Mouse (Mus musculus): ENCODE measurements around the gene Lad1. TPM values are rescaled to one million over a fixed set of nuclear protein-coding genes. Genes with fewer than 3 reads are reported as not detected.

Lad1 gene
- polyA plus RNA-seq, 1 experiment from 2014 or later: 0.84 TPM

DNA sequence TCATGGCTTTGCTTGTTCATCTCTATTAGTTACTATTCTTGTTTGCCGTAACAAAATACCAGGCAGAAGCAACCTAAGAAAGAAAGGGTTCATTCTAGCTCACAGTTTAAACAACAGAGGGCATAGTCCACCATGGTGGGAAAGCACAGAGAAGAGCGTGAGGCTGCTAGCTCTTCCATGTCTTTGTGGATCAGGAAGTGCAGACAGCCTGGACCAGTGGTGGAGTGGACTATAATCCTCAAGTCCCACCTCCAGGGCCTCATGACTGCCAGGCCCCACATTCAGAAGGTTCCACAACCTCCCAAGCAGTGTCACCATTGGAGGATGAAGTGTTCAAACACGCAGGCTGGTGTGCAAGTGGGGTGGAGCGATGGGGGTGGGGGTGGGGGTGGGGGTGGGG, 34.8 kb downstream of the Lad1 start:
- no peak overlapping the region for H3K9ac ChIP-seq
- WGBS: 94% methylated on average over 4 of the region's 4 CpGs
- no peaks in the 10 kb centered on the region for H3K9me3 ChIP-seq
- no peaks in the 10 kb centered on the region for H3K27me3 ChIP-seq
- no peak overlapping the region for H3K27ac ChIP-seq
- no peak overlapping the region for H3K4me2 ChIP-seq
- no peak for ATAC-seq (ENCODE audit: low FRiP score)
- H3K4me1 ChIP-seq: peaks cover 22% of the 10 kb centered on the region
- H3K4me3 ChIP-seq (replicated peaks): no peak overlapping the region
- H3K36me3 ChIP-seq (replicated peaks): no peaks in the 10 kb centered on the region

DNA sequence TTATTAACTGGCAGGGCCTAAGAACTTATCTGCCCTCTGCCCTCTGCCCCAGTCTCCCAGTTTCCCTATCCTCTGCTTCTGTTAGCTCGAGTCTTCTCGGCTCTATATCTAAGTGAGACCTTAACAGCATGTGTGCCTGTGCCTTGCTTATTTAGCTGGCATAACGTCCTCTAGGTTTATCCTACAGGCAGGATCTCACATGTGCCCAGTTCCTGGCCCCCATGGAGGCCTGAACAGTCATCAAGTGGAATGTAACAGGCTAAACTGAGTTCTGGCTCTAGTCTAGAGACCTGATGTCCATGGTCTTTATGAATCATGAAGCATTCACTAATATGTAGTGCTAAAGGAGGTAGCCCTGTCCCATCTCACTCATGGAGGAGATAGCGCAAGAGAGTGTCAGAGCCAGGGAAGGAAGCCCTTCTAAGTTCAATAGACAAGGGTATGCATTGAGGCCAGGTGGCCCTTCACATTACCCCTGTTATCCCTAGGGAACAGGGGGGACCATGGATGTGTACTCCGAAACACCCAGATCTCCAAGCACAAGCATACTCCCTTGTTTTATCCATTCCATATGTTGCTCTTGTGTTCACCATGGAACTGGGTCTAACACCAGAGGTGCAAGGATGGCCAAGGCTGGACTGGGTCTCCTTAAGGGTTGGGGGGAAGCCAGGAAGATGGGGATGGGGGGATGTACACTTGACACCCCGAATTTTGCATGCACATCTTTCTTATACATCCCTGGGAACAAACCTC, 36.4 kb downstream of the Lad1 start:
- H3K27ac ChIP-seq: no peak overlapping the region
- H3K4me2 ChIP-seq: no peak overlapping the region
- H3K4me1 ChIP-seq: peaks cover 18% of the 10 kb centered on the region
- WGBS: 86% methylated on average over 6 of the region's 6 CpGs
- H3K9ac ChIP-seq: no peak overlapping the region
- H3K9me3 ChIP-seq: no peaks in the 10 kb centered on the region
- H3K4me3 ChIP-seq (replicated peaks): no peak overlapping the region
- H3K36me3 ChIP-seq (replicated peaks): no peaks in the 10 kb centered on the region
- no peaks in the 10 kb centered on the region for H3K27me3 ChIP-seq
- no peak for ATAC-seq (ENCODE audit: low FRiP score)

DNA sequence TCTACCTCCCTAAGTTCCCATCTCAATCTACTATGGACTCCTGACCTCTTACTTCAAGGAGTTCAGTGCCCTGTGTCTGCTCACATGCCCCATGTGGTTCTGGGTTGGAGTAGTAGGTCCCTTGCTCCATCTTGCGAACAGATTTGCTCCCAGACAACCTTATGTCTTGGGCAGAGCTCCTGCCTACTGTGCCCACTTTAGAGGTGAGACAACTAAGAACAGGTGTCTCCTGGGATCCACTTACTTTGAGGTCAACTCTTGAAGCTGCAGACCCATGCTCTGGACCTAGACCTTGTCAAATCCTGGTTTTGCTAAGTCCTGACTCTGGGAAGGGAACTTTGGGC, 36.9 kb downstream of the Lad1 start:
- no peak overlapping the region for H3K4me3 ChIP-seq (replicated peaks)
- no peaks in the 10 kb centered on the region for H3K9me3 ChIP-seq
- no peak for ATAC-seq (ENCODE audit: low FRiP score)
- H3K9ac ChIP-seq: no peak overlapping the region
- no peaks in the 10 kb centered on the region for H3K27me3 ChIP-seq
- H3K36me3 ChIP-seq (replicated peaks): no peaks in the 10 kb centered on the region
- no peak overlapping the region for H3K27ac ChIP-seq
- no peak overlapping the region for H3K4me2 ChIP-seq
- peaks cover 18% of the 10 kb centered on the region for H3K4me1 ChIP-seq
- WGBS: 96% methylated on average over 1 of the region's 1 CpGs

DNA sequence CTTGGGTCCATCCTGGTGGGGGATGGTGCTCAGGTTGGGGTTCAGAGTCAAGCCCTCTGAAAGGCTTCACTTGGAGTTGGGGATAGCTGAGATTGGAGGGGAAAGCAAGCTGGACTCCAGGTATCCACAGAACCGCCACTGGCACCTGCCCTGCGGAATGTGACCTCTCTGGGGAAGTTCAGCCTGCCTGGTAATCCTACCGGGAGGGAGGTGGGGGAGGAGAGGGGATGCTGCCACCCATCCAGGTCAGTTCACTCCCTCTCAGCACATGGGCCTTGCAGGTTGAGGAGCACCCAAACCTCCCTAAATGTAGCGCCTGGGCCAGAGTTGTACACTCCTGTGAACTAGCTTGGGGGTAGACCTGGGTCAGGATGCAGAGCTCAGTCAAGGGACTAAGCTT, 37.7 kb downstream of the Lad1 start:
- Histone ChIP-seq H3K9me3 (no peaks in the 10 kb centered on the region), H3K4me3 (replicated peaks) (no peak overlapping the region), H3K36me3 (replicated peaks) (no peaks in the 10 kb centered on the region), H3K4me1 (peaks cover 18% of the 10 kb centered on the region), H3K9ac (no peak overlapping the region), H3K27ac (no peak overlapping the region), H3K4me2 (no peak overlapping the region), H3K27me3 (no peaks in the 10 kb centered on the region)
- ATAC-seq (ENCODE audit: low FRiP score): no peak
- 62% methylated on average over 4 of the region's 4 CpGs for WGBS

DNA sequence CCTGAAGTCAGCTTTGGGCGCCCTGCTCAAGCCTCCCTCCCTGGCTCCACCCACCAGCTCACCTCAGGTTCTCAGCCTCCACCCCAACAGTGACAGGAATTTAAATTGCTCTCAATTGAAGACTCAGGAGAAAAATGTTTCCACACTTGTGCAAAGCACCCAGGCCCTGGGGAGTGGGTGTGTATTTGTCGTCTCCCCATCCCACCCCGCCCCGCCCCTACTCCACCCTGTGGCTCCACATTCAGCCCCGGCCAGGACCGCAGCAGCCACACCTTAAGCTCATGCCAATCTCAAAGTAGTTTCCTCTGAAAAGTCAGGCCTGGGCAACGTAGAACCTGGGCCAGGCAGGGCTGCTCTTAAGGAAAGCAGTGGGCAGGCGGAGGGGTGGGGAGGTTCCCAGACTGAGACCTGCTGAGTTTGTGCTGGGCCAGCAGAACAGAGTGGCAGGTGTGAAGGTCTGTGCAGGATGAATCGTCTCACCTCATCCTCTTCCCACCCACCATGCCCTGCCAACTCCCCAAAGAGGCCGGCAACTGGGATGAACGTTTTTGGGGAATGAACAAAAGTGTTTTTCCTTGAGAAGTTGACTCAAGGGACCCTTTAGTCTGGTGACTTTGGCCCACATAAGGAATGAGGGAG, 38.9 kb downstream of the Lad1 start:
- H3K4me3 ChIP-seq (replicated peaks): no peak overlapping the region
- no peak overlapping the region for H3K27ac ChIP-seq
- H3K9ac ChIP-seq: no peak overlapping the region
- ATAC-seq (ENCODE audit: low FRiP score): no peak
- H3K9me3 ChIP-seq: no peaks in the 10 kb centered on the region
- WGBS: 68% methylated on average over 11 of the region's 11 CpGs
- H3K27me3 ChIP-seq: no peaks in the 10 kb centered on the region
- H3K4me2 ChIP-seq: no peak overlapping the region
- H3K36me3 ChIP-seq (replicated peaks): no peaks in the 10 kb centered on the region
- H3K4me1 ChIP-seq: peaks cover 8% of the 10 kb centered on the region

DNA sequence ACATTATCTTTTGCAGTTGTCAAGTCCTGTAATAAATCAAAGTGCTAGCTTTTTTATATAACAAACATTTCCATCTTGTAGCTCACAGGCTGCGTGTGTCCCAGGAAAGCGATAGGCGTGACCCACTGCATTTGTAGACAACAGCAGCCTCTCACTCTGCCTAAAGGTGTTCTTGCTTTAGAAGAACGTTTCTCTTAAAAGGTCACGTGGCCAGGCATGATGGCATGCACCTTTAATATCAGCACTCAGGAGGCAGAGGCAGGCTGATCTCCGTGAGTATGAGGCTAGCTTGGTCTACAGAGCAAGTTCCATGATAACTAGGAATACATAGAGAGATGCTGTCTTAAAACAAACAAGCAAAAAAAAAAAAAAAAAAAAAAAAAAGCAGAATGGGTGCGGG, 40.1 kb downstream of the Lad1 start:
- H3K4me1 ChIP-seq: no peaks in the 10 kb centered on the region
- H3K9ac ChIP-seq: no peak overlapping the region
- no peaks in the 10 kb centered on the region for H3K27me3 ChIP-seq
- H3K4me2 ChIP-seq: no peak overlapping the region
- H3K36me3 ChIP-seq (replicated peaks): no peaks in the 10 kb centered on the region
- H3K4me3 ChIP-seq (replicated peaks): no peak overlapping the region
- 92% methylated on average over 7 of the region's 7 CpGs for WGBS
- no peak overlapping the region for H3K27ac ChIP-seq
- H3K9me3 ChIP-seq: no peaks in the 10 kb centered on the region
- no peak for ATAC-seq (ENCODE audit: low FRiP score)

DNA sequence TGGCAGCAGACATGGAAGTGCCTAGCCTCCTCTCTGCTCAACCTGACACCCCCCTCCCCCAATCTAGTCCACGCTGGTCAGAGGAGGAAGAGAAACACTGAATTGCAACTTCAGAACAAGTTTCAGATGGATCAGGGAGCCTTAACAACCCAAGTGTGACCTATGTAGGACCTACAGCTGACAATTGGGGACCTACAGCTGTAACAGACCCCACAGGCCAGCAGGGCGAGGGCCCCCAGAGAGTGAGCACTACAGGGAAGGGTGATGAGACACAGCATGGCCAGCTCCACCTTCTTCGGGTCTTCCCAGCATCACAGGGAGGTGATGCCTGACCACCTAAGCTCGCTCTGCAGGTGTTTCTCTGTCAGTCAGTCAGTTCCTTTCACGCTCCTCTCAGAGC, 42.7 kb downstream of the Lad1 start:
- no peaks in the 10 kb centered on the region for H3K4me1 ChIP-seq
- H3K4me3 ChIP-seq (replicated peaks): no peak overlapping the region
- H3K36me3 ChIP-seq (replicated peaks): no peaks in the 10 kb centered on the region
- peaks cover 4% of the 10 kb centered on the region; the same call in 1 of the 2 replicates for H3K27me3 ChIP-seq
- no peak overlapping the region for H3K27ac ChIP-seq
- H3K4me2 ChIP-seq: no peak overlapping the region
- 84% methylated on average over 5 of the region's 5 CpGs for WGBS
- no peak overlapping the region for H3K9ac ChIP-seq
- H3K9me3 ChIP-seq: no peaks in the 10 kb centered on the region
- ATAC-seq (ENCODE audit: low FRiP score): no peak

DNA sequence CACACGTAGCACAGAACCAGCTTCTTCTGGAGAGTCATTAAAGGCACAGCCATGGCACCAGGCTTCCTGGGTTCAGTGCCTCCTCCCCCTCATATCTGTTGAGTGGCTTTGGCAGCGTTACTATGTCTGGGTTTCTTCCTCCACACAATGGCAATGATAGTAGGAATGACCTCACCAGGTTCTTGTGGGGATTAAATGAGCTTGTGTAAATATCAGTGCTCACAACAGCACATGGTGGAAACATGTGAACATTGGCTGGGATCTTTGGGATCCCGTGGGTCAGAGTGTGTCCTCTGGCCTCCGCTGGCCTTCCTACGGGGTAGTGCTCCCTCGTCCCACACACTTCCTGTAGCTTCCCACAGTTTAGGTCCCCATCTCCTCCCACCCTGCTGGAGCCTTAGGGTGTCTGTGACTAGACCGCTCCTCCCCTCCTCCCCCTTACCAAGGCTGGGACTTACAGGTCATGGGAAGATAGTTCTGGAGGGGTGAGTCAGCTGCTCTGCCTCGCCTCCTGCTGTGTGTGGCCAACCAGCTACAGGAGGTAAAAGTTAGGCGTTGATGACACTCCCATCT, 43.7 kb downstream of the Lad1 start:
- ATAC-seq (ENCODE audit: low FRiP score): no peak
- no peaks in the 10 kb centered on the region for H3K9me3 ChIP-seq
- H3K27me3 ChIP-seq: peaks cover 12% of the 10 kb centered on the region; the same call in 1 of the 2 replicates
- no peaks in the 10 kb centered on the region for H3K36me3 ChIP-seq (replicated peaks)
- no peak overlapping the region for H3K4me3 ChIP-seq (replicated peaks)
- no peak overlapping the region for H3K9ac ChIP-seq
- H3K4me2 ChIP-seq: no peak overlapping the region
- WGBS: 74% methylated on average over 9 of the region's 9 CpGs
- no peaks in the 10 kb centered on the region for H3K4me1 ChIP-seq
- no peak overlapping the region for H3K27ac ChIP-seq

DNA sequence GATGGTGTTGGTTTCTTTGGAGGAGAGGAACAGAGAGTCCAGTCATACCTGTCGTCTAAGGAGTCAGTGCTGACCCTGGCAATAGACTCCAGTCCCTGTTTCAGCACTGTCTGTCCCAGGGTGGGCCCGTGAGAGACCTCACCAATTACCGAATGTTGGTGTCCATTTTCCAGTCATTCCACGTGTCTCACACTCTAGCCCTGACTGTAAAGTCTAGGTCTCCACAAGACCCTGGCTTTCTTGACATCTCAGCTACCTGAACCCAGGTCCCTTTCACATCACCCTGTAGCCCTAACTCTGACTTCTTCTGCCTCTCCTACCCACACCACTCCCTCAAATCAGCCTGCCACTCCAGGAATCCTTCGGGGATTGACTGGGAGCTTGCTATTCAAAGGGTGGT, 44.2 kb downstream of the Lad1 start:
- Histone ChIP-seq H3K27ac (no peak overlapping the region), H3K4me3 (replicated peaks) (no peak overlapping the region), H3K4me1 (no peaks in the 10 kb centered on the region), H3K36me3 (replicated peaks) (no peaks in the 10 kb centered on the region), H3K27me3 (peaks cover 12% of the 10 kb centered on the region; the same call in 1 of the 2 replicates), H3K9me3 (no peaks in the 10 kb centered on the region), H3K4me2 (no peak overlapping the region), H3K9ac (no peak overlapping the region)
- no peak for ATAC-seq (ENCODE audit: low FRiP score)
- 82% methylated on average over 5 of the region's 5 CpGs for WGBS

DNA sequence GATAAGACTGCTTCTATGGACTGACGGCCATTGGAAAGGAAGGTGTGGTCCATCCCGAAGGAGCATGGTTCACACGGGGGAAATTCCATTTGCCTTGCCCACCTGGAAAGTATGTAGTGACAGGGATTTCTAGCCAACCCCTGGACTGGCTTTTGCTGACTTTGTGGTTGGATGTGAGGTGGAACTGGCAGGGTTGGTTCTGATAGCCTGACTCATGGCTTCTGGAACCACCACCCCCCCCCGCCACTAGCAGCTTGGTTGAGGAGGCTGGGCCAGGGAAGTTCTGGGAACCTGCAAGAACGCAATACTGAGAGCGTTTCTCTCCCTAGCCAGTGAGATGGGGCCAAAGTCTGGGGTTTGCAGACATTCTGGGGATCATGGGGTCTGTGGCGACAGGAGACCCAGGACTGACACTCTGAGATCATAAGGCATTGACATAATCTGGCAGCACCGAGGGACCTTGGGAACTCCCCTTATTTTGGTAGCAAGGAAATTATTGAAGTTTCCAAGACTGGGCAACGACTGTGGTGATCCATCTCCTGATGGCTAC, 45.5 kb downstream of the Lad1 start:
- no peak for ATAC-seq (ENCODE audit: low FRiP score)
- WGBS: 83% methylated on average over 9 of the region's 9 CpGs
- Histone ChIP-seq H3K27ac (no peak overlapping the region), H3K4me3 (replicated peaks) (no peak overlapping the region), H3K36me3 (replicated peaks) (no peaks in the 10 kb centered on the region), H3K9ac (no peak overlapping the region), H3K9me3 (no peaks in the 10 kb centered on the region), H3K4me2 (no peak overlapping the region), H3K4me1 (no peaks in the 10 kb centered on the region), H3K27me3 (peaks cover 12% of the 10 kb centered on the region; the same call in 1 of the 2 replicates)

DNA sequence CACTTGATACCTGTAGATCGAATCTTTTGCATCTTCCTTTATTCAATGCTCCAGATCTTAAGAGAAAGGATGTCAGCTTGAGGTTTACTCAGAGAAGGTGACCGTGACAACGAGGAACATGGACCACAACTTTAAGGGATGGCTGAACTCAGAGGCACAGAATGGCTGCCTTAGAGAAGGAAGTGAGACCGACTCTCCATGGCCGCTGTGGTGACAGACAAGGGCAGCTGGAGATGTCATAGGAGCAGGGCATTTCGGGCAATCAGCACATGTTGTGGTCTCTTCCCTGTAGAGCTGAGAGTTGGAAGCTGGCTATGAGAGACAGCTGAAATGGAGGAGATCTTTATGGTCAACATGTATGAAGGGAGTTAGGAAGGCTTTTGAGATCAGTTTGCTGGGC, 46.4 kb downstream of the Lad1 start:
- no peaks in the 10 kb centered on the region for H3K9me3 ChIP-seq
- H3K4me2 ChIP-seq: no peak overlapping the region
- WGBS: 89% methylated on average over 6 of the region's 6 CpGs
- no peak for ATAC-seq (ENCODE audit: low FRiP score)
- no peak overlapping the region for H3K4me3 ChIP-seq (replicated peaks)
- no peaks in the 10 kb centered on the region for H3K36me3 ChIP-seq (replicated peaks)
- no peak overlapping the region for H3K27ac ChIP-seq
- H3K4me1 ChIP-seq: no peaks in the 10 kb centered on the region
- H3K9ac ChIP-seq: no peak overlapping the region
- peaks cover 12% of the 10 kb centered on the region; the same call in 1 of the 2 replicates for H3K27me3 ChIP-seq

DNA sequence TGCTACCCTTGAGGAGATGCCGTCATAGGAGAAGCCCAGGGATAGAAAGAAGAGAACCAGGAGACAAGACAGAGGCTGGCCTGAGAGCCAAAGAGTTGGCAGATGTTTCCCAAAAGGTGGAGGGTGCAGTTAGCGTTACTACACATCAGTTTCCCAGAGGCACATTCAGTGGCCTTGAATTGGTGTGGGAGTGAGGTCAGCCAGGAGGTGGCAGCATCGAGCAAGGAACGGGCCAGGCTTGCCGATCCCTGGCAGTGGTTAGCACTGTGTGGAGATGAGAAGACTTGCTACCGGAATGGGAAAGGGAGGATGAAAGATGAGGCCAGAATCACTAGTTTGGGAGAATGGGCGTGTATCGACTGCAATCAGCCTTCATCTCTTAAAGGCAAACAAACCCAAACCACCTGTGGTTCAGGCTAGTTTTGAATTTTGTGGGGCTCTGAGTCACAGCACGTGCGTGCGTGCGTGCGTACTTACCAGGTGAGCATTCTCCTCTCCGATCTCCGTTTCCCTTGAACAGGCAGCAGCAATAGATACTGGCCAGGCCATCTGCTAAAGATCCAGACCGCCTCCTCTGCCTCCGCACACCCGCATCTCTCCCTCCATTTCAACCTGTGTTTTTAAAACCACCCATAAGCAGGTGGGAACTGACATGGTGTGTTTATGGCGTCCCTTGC, 47.3 kb downstream of the Lad1 start:
- no peaks in the 10 kb centered on the region for H3K9me3 ChIP-seq
- WGBS: 46% methylated on average over 19 of the region's 19 CpGs
- no peaks in the 10 kb centered on the region for H3K4me1 ChIP-seq
- no peak overlapping the region for H3K27ac ChIP-seq
- H3K9ac ChIP-seq: no peak overlapping the region
- H3K27me3 ChIP-seq: peaks cover 12% of the 10 kb centered on the region; the same call in 1 of the 2 replicates
- H3K36me3 ChIP-seq (replicated peaks): no peaks in the 10 kb centered on the region
- peak; percentile 80; the same call in 1 of the 2 replicates for ATAC-seq (ENCODE audit: low FRiP score)
- H3K4me2 ChIP-seq: no peak overlapping the region
- H3K4me3 ChIP-seq (replicated peaks): no peak overlapping the region

Data from forebrain, embryonic 12.5 days (tissue).